Mouse (Mus musculus) neural tube, embryonic 11.5 days (tissue): ENCODE results near the gene Bfsp2. TPM values are rescaled to one million over a fixed set of nuclear protein-coding genes. Genes with fewer than 3 reads are reported as not detected.

Source experiments
- ATAC-seq: fragments of 200-750 bp; cut with Nextera tagmentation; 2 replicates; pipeline ENCODE4 v1.8.0; 2017; ENCODE audit warnings: moderate number of reproducible peaks, mild to moderate bottlenecking, moderate TSS enrichment, moderate library complexity; ENCODE audit not compliant: insufficient read depth, low FRiP score, low TSS enrichment
- DNase-seq: peaks from one replicate; pipeline ENCODE4 v3.0.0-alpha.2; 2015; ENCODE audit warnings: low spot score
- H3K27ac ChIP-seq: fragments of 300-500 bp; sonication (generic); 2 replicates; pipeline ENCODE4 v1.5.1; 2014; ENCODE audit warnings: low read depth, mild to moderate bottlenecking, low read length
- H3K27me3 ChIP-seq: fragments of 300-500 bp; sonication (generic); 2 replicates; pipeline ENCODE4 v1.6.1; 2014; ENCODE audit warnings: mild to moderate bottlenecking, low read length, mixed read lengths; ENCODE audit not compliant: control insufficient read depth, insufficient read depth
- H3K36me3 ChIP-seq: fragments of 300-500 bp; sonication (generic); 2 replicates; pipeline ENCODE4 v1.6.1; 2014; ENCODE audit warnings: mild to moderate bottlenecking, low read length, moderate library complexity, mixed read lengths; ENCODE audit not compliant: control insufficient read depth, insufficient read depth
- H3K4me1 ChIP-seq: fragments of 300-500 bp; sonication (generic); 2 replicates; pipeline ENCODE4 v1.6.1; 2014; ENCODE audit warnings: low read length, mixed read lengths; ENCODE audit not compliant: control insufficient read depth, insufficient read depth
- H3K4me2 ChIP-seq: fragments of 300-500 bp; sonication (generic); 2 replicates; pipeline ENCODE4 v1.6.1; 2014; ENCODE audit warnings: low read depth, mild to moderate bottlenecking, moderate library complexity
- H3K4me3 ChIP-seq: fragments of 300-500 bp; sonication (generic); 2 replicates; pipeline ENCODE4 v1.5.1; 2014; ENCODE audit warnings: low read depth, low read length
- H3K9ac ChIP-seq: fragments of 300-500 bp; sonication (generic); 2 replicates; pipeline ENCODE4 v1.6.1; 2014; ENCODE audit warnings: mild to moderate bottlenecking, low read length
- H3K9me3 ChIP-seq: fragments of 300-500 bp; sonication (generic); 2 replicates; pipeline ENCODE4 v1.6.1; 2016; ENCODE audit warnings: low read length; ENCODE audit not compliant: control insufficient read depth
- WGBS: fragments of 180-500 bp; shearing (Covaris S2); extraction: QIAGEN DNeasy Blood & Tissue Kit; methylation state at CpG from one replicate; pipeline ENCODE4 v1.1.7; 2014; 5-methylcytosine and 5-hydroxymethylcytosine counted together
- polyA plus RNA-seq: library from polyadenylated mRNA; unstranded; fragments of >200 nt; fragmentation: Nextera tagmentation; extraction: Ambion mirVana; gene quantifications from 2 replicates; pipeline ENCODE4 v1.2.1, GENCODE M21; 2014

The Bfsp2 gene
- polyA plus RNA-seq, 1 experiment from 2014 or later = 0.74 TPM

GRCm38 (mm10) chr9:103459307-103459706 lies 20.9 kb downstream of the Bfsp2 start:
- WGBS = 80% methylated on average over 1 of the region's 1 CpGs

GRCm38 (mm10) chr9:103449651-103450050 lies 30.6 kb downstream of the Bfsp2 start:
- DNase-seq (no peak), ATAC-seq (no peak)
- no peak overlapping the region for H3K9ac ChIP-seq
- H3K36me3 ChIP-seq = no peaks in the 10 kb centered on the region
- no peak overlapping the region for H3K4me3 ChIP-seq
- WGBS = 89% methylated on average over 6 of the region's 6 CpGs
- H3K4me1 ChIP-seq = no peaks in the 10 kb centered on the region
- no peak overlapping the region for H3K27ac ChIP-seq
- no peaks in the 10 kb centered on the region for H3K27me3 ChIP-seq
- H3K4me2 ChIP-seq = no peak overlapping the region
- no peaks in the 10 kb centered on the region for H3K9me3 ChIP-seq

More at GRCm38 (mm10) chr9:103459307-103459706, 20.9 kb downstream of the Bfsp2 start:
- no peak for DNase-seq
- ATAC-seq = no peak
- H3K9ac ChIP-seq = no peak overlapping the region
- H3K4me3 ChIP-seq = no peak overlapping the region
- H3K9me3 ChIP-seq = no peaks in the 10 kb centered on the region
- no peaks in the 10 kb centered on the region for H3K4me1 ChIP-seq
- H3K36me3 ChIP-seq = no peaks in the 10 kb centered on the region
- no peaks in the 10 kb centered on the region for H3K27me3 ChIP-seq
- no peak overlapping the region for H3K27ac ChIP-seq
- H3K4me2 ChIP-seq = no peak overlapping the region

GRCm38 (mm10) chr9:103449092-103449491 lies 31.1 kb downstream of the Bfsp2 start:
- no peak overlapping the region for H3K4me2 ChIP-seq
- no peaks in the 10 kb centered on the region for H3K4me1 ChIP-seq
- H3K27ac ChIP-seq = no peak overlapping the region
- 86% methylated on average over 7 of the region's 7 CpGs for WGBS
- ATAC-seq (no peak), DNase-seq (no peak)
- no peaks in the 10 kb centered on the region for H3K9me3 ChIP-seq
- H3K9ac ChIP-seq = no peak overlapping the region
- no peaks in the 10 kb centered on the region for H3K36me3 ChIP-seq
- no peaks in the 10 kb centered on the region for H3K27me3 ChIP-seq
- H3K4me3 ChIP-seq = no peak overlapping the region

GRCm38 (mm10) chr9:103444656-103445055 lies 35.6 kb downstream of the Bfsp2 start:
- 88% methylated on average over 5 of the region's 5 CpGs for WGBS
- Histone ChIP-seq H3K9me3 (no peaks in the 10 kb centered on the region), H3K4me2 (no peak overlapping the region), H3K9ac (no peak overlapping the region), H3K27me3 (no peaks in the 10 kb centered on the region), H3K27ac (no peak overlapping the region), H3K36me3 (no peaks in the 10 kb centered on the region), H3K4me1 (0 out of 2 replicates have a peak, but pooled peaks cover 2% of the 10 kb centered on the region), H3K4me3 (no peak overlapping the region)
- ATAC-seq = no peak
- DNase-seq = no peak

GRCm38 (mm10) chr9:103443824-103444185 lies 36.4 kb downstream of the Bfsp2 start:
- Histone ChIP-seq H3K27ac (no peak overlapping the region), H3K9me3 (no peaks in the 10 kb centered on the region), H3K4me2 (no peak overlapping the region), H3K4me1 (0 out of 2 replicates have a peak, but pooled peaks cover 2% of the 10 kb centered on the region), H3K4me3 (no peak overlapping the region), H3K9ac (no peak overlapping the region), H3K36me3 (no peaks in the 10 kb centered on the region), H3K27me3 (no peaks in the 10 kb centered on the region)
- ATAC-seq (no peak), DNase-seq (no peak)
- 51% methylated on average over 7 of the region's 7 CpGs for WGBS

GRCm38 (mm10) chr9:103443121-103443823 lies 36.9 kb downstream of the Bfsp2 start:
- H3K9ac ChIP-seq = no peak overlapping the region
- ATAC-seq (no peak), DNase-seq (peak; percentile 50)
- H3K36me3 ChIP-seq = no peaks in the 10 kb centered on the region
- H3K4me2 ChIP-seq = no peak overlapping the region
- H3K27me3 ChIP-seq = no peaks in the 10 kb centered on the region
- 0 out of 2 replicates have a peak, but pooled peaks cover 2% of the 10 kb centered on the region for H3K4me1 ChIP-seq
- WGBS = 49% methylated on average over 13 of the region's 13 CpGs
- no peaks in the 10 kb centered on the region for H3K9me3 ChIP-seq
- H3K4me3 ChIP-seq = no peak overlapping the region
- H3K27ac ChIP-seq = 0 out of 2 replicates have a peak overlapping the region, but pooled peaks have one; percentile 49

- DNase-seq (no peak), ATAC-seq (no peak)
- no peak overlapping the region for H3K27ac ChIP-seq
- H3K4me3 ChIP-seq = no peak overlapping the region
- WGBS = 64% methylated on average over 3 of the region's 3 CpGs
- H3K9ac ChIP-seq = no peak overlapping the region
- H3K4me2 ChIP-seq = no peak overlapping the region
- no peaks in the 10 kb centered on the region for H3K27me3 ChIP-seq
- H3K4me1 ChIP-seq = 0 out of 2 replicates have a peak, but pooled peaks cover 2% of the 10 kb centered on the region
- no peaks in the 10 kb centered on the region for H3K36me3 ChIP-seq
- no peaks in the 10 kb centered on the region for H3K9me3 ChIP-seq
Observed at GRCm38 (mm10) chr9:103440597-103440996, 39.6 kb downstream of the Bfsp2 start.

GRCm38 (mm10) chr9:103437104-103437503 lies 43.1 kb downstream of the Bfsp2 start:
- Histone ChIP-seq H3K4me2 (no peak overlapping the region), H3K4me3 (no peak overlapping the region), H3K4me1 (no peaks in the 10 kb centered on the region), H3K27me3 (no peaks in the 10 kb centered on the region), H3K9me3 (no peaks in the 10 kb centered on the region), H3K36me3 (no peaks in the 10 kb centered on the region), H3K27ac (no peak overlapping the region), H3K9ac (no peak overlapping the region)
- DNase-seq = no peak
- 77% methylated on average over 5 of the region's 5 CpGs for WGBS
- ATAC-seq = no peak

- H3K4me2 ChIP-seq = no peak overlapping the region
- ATAC-seq = no peak
- no peak for DNase-seq
- H3K9me3 ChIP-seq = no peaks in the 10 kb centered on the region
- no peaks in the 10 kb centered on the region for H3K36me3 ChIP-seq
- H3K9ac ChIP-seq = no peak overlapping the region
- H3K4me1 ChIP-seq = no peaks in the 10 kb centered on the region
- WGBS = 53% methylated on average over 4 of the region's 4 CpGs
- H3K4me3 ChIP-seq = no peak overlapping the region
- H3K27ac ChIP-seq = no peak overlapping the region
- H3K27me3 ChIP-seq = no peaks in the 10 kb centered on the region
Observed at GRCm38 (mm10) chr9:103434116-103434515, 46.1 kb downstream of the Bfsp2 start.
